Mouse (Mus musculus): ENCODE results near the gene Car9. TPM values are rescaled to one million over a fixed set of nuclear protein-coding genes. Genes with fewer than 3 reads are reported as not detected.
"Not testable (repeated sequence)": the region's sequence is repeated elsewhere in the genome, so short reads cannot be mapped to it uniquely, and the experiment has no call there.

The Car9 gene
- polyA plus RNA-seq, 1 experiment from 2014 or later = 0.87 TPM

- WGBS = 19% methylated on average over 11 of the region's 11 CpGs
- Histone ChIP-seq H3K4me2 (ENCODE audit: low read depth, low read length, severe bottlenecking) (peak overlapping the region; percentile 40), H3K36me3 (ENCODE audit: control insufficient read depth, insufficient read depth, low read length) (no peaks in the 10 kb centered on the region), H3K4me3 (ENCODE audit: low read depth, low read length) (peak overlapping the region; percentile 15), H3K9me3 (ENCODE audit: control insufficient read depth, low read length) (no peaks in the 10 kb centered on the region), H3K27me3 (ENCODE audit: control insufficient read depth, insufficient read depth, low read length) (no peaks in the 10 kb centered on the region), H3K27ac (ENCODE audit: low read depth, low read length) (no peak overlapping the region), H3K9ac (ENCODE audit: low read length) (peak overlapping the region; percentile 46; the same call in 1 of the 2 replicates), H3K4me1 (replicated peaks; ENCODE audit: control insufficient read depth, insufficient read depth, low read length) (no peaks in the 10 kb centered on the region)
- peak; percentile 93 for ATAC-seq (replicated peaks; ENCODE audit: low FRiP score)
- DNase-seq (ENCODE audit: low spot score) = peak; percentile 88
Observed at GRCm38 (mm10) chr4:43477857-43478533, 28.8 kb upstream of the Car9 start.

DNA sequence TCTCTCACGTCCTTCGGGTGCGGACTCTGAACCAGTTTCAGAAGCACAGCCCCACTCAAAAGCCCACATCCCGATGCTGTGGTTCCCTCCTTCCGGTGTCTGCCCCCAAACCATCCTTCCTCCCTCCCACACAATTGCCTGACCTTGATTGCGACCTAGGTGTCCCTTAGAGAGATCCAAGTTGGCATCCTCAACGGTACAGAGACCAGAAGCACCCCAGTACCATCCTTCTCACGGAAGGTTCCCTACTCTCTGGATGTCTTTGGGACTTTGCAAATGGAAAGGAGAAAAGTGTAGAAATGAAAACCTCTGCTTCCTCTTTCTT is 28.3 kb upstream of the Car9 start:
- peak overlapping the region; percentile 40 for H3K4me2 ChIP-seq (ENCODE audit: low read depth, low read length, severe bottlenecking)
- H3K4me1 ChIP-seq (replicated peaks; ENCODE audit: control insufficient read depth, insufficient read depth, low read length) = no peaks in the 10 kb centered on the region
- no peaks in the 10 kb centered on the region for H3K27me3 ChIP-seq (ENCODE audit: control insufficient read depth, insufficient read depth, low read length)
- WGBS = 56% methylated on average over 8 of the region's 8 CpGs
- no peaks in the 10 kb centered on the region for H3K9me3 ChIP-seq (ENCODE audit: control insufficient read depth, low read length)
- peak overlapping the region; percentile 46; the same call in 1 of the 2 replicates for H3K9ac ChIP-seq (ENCODE audit: low read length)
- DNase-seq (ENCODE audit: low spot score) (no peak), ATAC-seq (replicated peaks; ENCODE audit: low FRiP score) (no peak; the same call in 1 of the 2 replicates)
- no peak overlapping the region for H3K27ac ChIP-seq (ENCODE audit: low read depth, low read length)
- H3K4me3 ChIP-seq (ENCODE audit: low read depth, low read length) = peak overlapping the region; percentile 15
- no peaks in the 10 kb centered on the region for H3K36me3 ChIP-seq (ENCODE audit: control insufficient read depth, insufficient read depth, low read length)

- no peak overlapping the region for H3K9ac ChIP-seq (ENCODE audit: low read length)
- H3K27ac ChIP-seq (ENCODE audit: low read depth, low read length) = no peak overlapping the region
- H3K4me1 ChIP-seq (replicated peaks; ENCODE audit: control insufficient read depth, insufficient read depth, low read length) = no peaks in the 10 kb centered on the region
- 48% methylated on average over 24 of the region's 24 CpGs for WGBS
- DNase-seq (ENCODE audit: low spot score) = peak; percentile 80
- no peaks in the 10 kb centered on the region for H3K27me3 ChIP-seq (ENCODE audit: control insufficient read depth, insufficient read depth, low read length)
- H3K4me3 ChIP-seq (ENCODE audit: low read depth, low read length) = no peak overlapping the region
- H3K4me2 ChIP-seq (ENCODE audit: low read depth, low read length, severe bottlenecking) = 0 out of 2 replicates have a peak overlapping the region, but pooled peaks have one; percentile 8
- no peaks in the 10 kb centered on the region for H3K36me3 ChIP-seq (ENCODE audit: control insufficient read depth, insufficient read depth, low read length)
- no peaks in the 10 kb centered on the region for H3K9me3 ChIP-seq (ENCODE audit: control insufficient read depth, low read length)
- ATAC-seq (replicated peaks; ENCODE audit: low FRiP score) = no peak
Observed at GRCm38 (mm10) chr4:43478906-43479832, 27.6 kb upstream of the Car9 start.

- no peaks in the 10 kb centered on the region for H3K27me3 ChIP-seq (ENCODE audit: control insufficient read depth, insufficient read depth, low read length)
- H3K9ac ChIP-seq (ENCODE audit: low read length) = no peak overlapping the region
- no peak overlapping the region for H3K4me3 ChIP-seq (ENCODE audit: low read depth, low read length)
- no peak overlapping the region for H3K4me2 ChIP-seq (ENCODE audit: low read depth, low read length, severe bottlenecking)
- WGBS = 90% methylated on average over 5 of the region's 5 CpGs
- no peak for ATAC-seq (replicated peaks; ENCODE audit: low FRiP score)
- H3K4me1 ChIP-seq (replicated peaks; ENCODE audit: control insufficient read depth, insufficient read depth, low read length) = no peaks in the 10 kb centered on the region
- H3K36me3 ChIP-seq (ENCODE audit: control insufficient read depth, insufficient read depth, low read length) = no peaks in the 10 kb centered on the region
- no peaks in the 10 kb centered on the region for H3K9me3 ChIP-seq (ENCODE audit: control insufficient read depth, low read length)
- no peak for DNase-seq (ENCODE audit: low spot score)
- H3K27ac ChIP-seq (ENCODE audit: low read depth, low read length) = no peak overlapping the region
Observed at GRCm38 (mm10) chr4:43480985-43481384, 25.8 kb upstream of the Car9 start.

GRCm38 (mm10) chr4:43481894-43482456 is 24.8 kb upstream of the Car9 start:
- ATAC-seq (replicated peaks; ENCODE audit: low FRiP score) = no peak
- no peak for DNase-seq (ENCODE audit: low spot score)
- 78% methylated on average over 7 of the region's 7 CpGs for WGBS

DNA sequence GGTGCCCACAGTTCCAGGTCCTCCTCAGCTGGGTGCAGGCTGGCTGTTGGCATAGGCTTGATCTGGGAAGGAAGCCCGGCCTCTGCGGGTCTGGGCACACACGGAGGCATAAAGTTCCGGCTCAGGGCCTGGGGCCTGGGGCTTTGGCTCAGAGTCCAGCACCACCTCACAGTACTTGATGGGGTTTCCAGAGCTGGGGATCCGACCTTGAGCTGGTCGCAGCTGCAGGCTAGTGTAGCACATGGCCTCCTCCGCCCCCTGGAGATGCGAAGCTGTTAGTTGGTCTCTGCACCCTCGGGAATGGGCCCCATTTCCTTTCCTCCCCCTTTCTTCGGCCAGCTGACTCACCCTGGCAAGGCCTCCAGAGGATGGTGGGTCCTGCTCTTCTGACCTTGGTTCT is 24.2 kb upstream of the Car9 start:
- ATAC-seq (replicated peaks; ENCODE audit: low FRiP score) = no peak
- no peaks in the 10 kb centered on the region for H3K36me3 ChIP-seq (ENCODE audit: control insufficient read depth, insufficient read depth, low read length)
- no peaks in the 10 kb centered on the region for H3K27me3 ChIP-seq (ENCODE audit: control insufficient read depth, insufficient read depth, low read length)
- H3K4me3 ChIP-seq (ENCODE audit: low read depth, low read length) = no peak overlapping the region
- no peak overlapping the region for H3K9ac ChIP-seq (ENCODE audit: low read length)
- WGBS = 75% methylated on average over 10 of the region's 10 CpGs
- H3K4me2 ChIP-seq (ENCODE audit: low read depth, low read length, severe bottlenecking) = no peak overlapping the region
- H3K4me1 ChIP-seq (replicated peaks; ENCODE audit: control insufficient read depth, insufficient read depth, low read length) = no peaks in the 10 kb centered on the region
- H3K27ac ChIP-seq (ENCODE audit: low read depth, low read length) = no peak overlapping the region
- H3K9me3 ChIP-seq (ENCODE audit: control insufficient read depth, low read length) = no peaks in the 10 kb centered on the region
- DNase-seq (ENCODE audit: low spot score) = no peak

More at GRCm38 (mm10) chr4:43481894-43482456, 24.8 kb upstream of the Car9 start:
- no peaks in the 10 kb centered on the region for H3K36me3 ChIP-seq (ENCODE audit: control insufficient read depth, insufficient read depth, low read length)
- no peaks in the 10 kb centered on the region for H3K9me3 ChIP-seq (ENCODE audit: control insufficient read depth, low read length)
- H3K27ac ChIP-seq (ENCODE audit: low read depth, low read length) = no peak overlapping the region
- no peak overlapping the region for H3K9ac ChIP-seq (ENCODE audit: low read length)
- no peaks in the 10 kb centered on the region for H3K4me1 ChIP-seq (replicated peaks; ENCODE audit: control insufficient read depth, insufficient read depth, low read length)
- no peaks in the 10 kb centered on the region for H3K27me3 ChIP-seq (ENCODE audit: control insufficient read depth, insufficient read depth, low read length)
- no peak overlapping the region for H3K4me2 ChIP-seq (ENCODE audit: low read depth, low read length, severe bottlenecking)
- H3K4me3 ChIP-seq (ENCODE audit: low read depth, low read length) = no peak overlapping the region

GRCm38 (mm10) chr4:43483535-43484091 is 23.2 kb upstream of the Car9 start, which contains the start of gene Sit1:
Gene Sit1 (minus strand): TSS chr4:43483734.
- H3K27me3 ChIP-seq (ENCODE audit: control insufficient read depth, insufficient read depth, low read length) = no peaks in the 10 kb centered on the region
- H3K36me3 ChIP-seq (ENCODE audit: control insufficient read depth, insufficient read depth, low read length) = no peaks in the 10 kb centered on the region
- H3K4me1 ChIP-seq (replicated peaks; ENCODE audit: control insufficient read depth, insufficient read depth, low read length) = no peaks in the 10 kb centered on the region
- H3K9me3 ChIP-seq (ENCODE audit: control insufficient read depth, low read length) = no peaks in the 10 kb centered on the region
- no peak within 1 kb of the TSS for H3K4me2 ChIP-seq (ENCODE audit: low read depth, low read length, severe bottlenecking)
- H3K9ac ChIP-seq (ENCODE audit: low read length) = no peak within 1 kb of the TSS
- DNase-seq (ENCODE audit: low spot score) (no peak), ATAC-seq (replicated peaks; ENCODE audit: low FRiP score) (no peak)
- H3K4me3 ChIP-seq (ENCODE audit: low read depth, low read length) = no peak within 1 kb of the TSS
- 70% methylated on average over 12 of the region's 12 CpGs for whole genome bisulfite sequencing
- no peak within 1 kb of the TSS for H3K27ac ChIP-seq (ENCODE audit: low read depth, low read length)

DNA sequence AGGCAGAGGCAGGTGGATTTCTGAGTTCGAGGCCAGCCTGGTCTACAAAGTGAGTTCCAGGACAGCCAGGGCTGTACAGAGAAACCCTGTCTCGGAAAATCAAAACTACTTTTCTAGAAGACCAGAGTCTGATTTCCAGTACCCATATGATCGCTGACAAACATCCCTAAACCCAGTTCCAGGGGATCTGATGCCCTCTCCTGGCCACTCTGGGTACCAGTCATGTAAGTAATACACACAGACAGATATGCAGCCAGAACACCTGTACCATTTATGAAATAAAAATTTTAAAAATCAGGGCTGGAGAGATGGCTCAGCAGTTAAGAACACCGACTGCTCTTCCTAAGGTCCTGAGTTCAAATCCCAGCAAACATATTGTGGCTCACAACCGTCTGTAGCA is 21.1 kb upstream of the Car9 start:
- H3K4me1 ChIP-seq (replicated peaks; ENCODE audit: control insufficient read depth, insufficient read depth, low read length); ATAC-seq (replicated peaks; ENCODE audit: low FRiP score); H3K27ac ChIP-seq (ENCODE audit: low read depth, low read length); H3K36me3 ChIP-seq (ENCODE audit: control insufficient read depth, insufficient read depth, low read length); H3K4me2 ChIP-seq (ENCODE audit: low read depth, low read length, severe bottlenecking); H3K9me3 ChIP-seq (ENCODE audit: control insufficient read depth, low read length); H3K27me3 ChIP-seq (ENCODE audit: control insufficient read depth, insufficient read depth, low read length); DNase-seq (ENCODE audit: low spot score); H3K4me3 ChIP-seq (ENCODE audit: low read depth, low read length); H3K9ac ChIP-seq (ENCODE audit: low read length): not testable (repeated sequence)
- 80% methylated on average over 5 of the region's 5 CpGs for WGBS
